Mouse (Mus musculus): ENCODE data around the gene Heyl.
"Not testable (repeated sequence)": the region's sequence is repeated elsewhere in the genome, so short reads cannot be mapped to it uniquely, and the experiment has no call there.

Gene Heyl

GRCm38 (mm10) chr4:123280117-123280516 is 46.8 kb downstream of the Heyl start:
- in situ Hi-C loops (cut with MboI; ENCODE audit: low pct_unique_long_range_greater_than_20kb in 1 of 2, low sequenced_read_pairs in 2 of 2, unreplicated experiment in 1 of 2): no loop called here

DNA sequence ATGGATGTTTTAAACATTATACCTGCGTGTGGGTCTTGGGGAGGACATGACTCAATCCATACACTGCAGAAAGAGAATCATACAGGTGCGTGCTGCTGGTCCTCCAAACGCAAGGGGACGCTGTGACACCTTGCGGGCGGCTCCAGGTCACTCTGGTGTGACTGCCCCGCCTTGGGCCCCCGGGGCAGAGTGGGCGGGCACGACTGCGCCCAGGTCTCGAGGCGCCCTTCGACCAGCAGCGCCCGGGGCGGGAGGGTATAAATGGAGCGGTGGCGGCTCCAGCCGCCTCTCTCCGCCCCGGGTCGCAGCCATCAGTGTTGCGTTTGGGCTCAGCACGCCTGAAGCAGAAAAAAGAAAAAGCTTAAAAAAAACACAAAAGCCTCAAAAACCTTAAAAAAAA is 49.1 kb downstream of the Heyl start:
- in situ Hi-C loops (cut with MboI; ENCODE audit: low pct_unique_long_range_greater_than_20kb in 1 of 2, low sequenced_read_pairs in 2 of 2, unreplicated experiment in 1 of 2): no loop called here

GRCm38 (mm10) chr4:123282915-123283674 is 49.7 kb downstream of the Heyl start:
- in situ Hi-C loops (cut with MboI; ENCODE audit: low pct_unique_long_range_greater_than_20kb in 1 of 2, low sequenced_read_pairs in 2 of 2, unreplicated experiment in 1 of 2): not testable (repeated sequence)

DNA sequence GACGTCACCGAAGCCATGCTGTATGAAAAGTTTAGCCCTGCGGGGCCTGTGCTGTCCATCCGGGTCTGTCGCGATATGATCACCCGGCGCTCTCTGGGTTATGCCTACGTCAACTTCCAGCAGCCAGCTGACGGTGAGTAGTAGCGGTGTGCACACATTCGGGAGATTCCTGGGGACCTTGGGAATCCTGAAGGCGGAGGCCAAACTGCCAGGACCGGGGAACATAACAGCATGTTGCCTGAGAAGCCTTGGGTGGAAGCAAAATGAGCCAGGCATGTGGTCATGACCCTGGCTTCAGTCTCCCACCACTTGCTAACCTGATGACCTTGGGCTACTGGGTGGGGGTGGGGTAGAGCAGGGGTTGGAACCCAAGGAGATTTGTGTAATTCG is 50.3 kb downstream of the Heyl start:
- in situ Hi-C loops (cut with MboI; ENCODE audit: low pct_unique_long_range_greater_than_20kb in 1 of 2, low sequenced_read_pairs in 2 of 2, unreplicated experiment in 1 of 2): not testable (repeated sequence)

DNA sequence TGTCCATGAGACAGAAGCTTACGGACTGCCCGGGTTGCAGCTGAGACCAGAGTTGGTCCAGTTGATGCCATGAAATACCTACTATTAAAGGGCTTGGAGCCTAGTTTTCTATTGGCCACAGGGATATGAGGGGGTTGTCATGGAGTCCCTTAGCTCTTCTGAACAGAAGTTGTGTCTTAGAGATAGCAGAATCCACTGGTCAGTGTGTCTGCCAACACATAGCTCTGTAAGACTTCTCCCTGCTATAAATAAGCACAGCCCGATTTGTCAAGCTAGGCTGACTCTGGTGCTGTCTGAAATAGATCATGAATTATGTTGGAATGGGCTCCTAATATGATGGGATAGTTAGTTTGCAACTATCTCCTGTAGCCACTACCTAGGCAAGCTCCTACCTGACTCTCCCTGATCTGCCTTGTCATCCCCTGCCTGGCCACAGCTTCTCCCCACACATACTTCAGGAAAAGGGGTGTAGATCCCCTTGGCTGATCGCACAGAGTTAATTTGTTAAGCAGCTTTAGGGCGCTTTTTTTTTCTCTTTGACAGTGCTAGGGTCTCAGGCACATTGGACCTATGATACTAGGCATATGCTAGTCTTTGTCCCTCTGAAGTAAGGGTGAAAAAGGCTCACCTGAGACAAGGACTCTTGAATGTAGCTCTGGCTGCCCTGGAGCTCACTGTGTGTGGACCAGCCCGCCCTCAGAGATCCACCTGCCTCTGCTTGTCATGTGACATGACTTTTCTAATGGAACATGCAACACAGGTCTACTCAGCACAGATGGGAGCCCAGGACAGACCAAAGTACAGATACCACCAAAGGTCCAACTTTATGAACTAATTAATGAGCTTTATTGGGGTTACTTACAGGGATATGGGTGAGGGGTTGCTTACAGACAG is 51.6 kb downstream of the Heyl start:
- in situ Hi-C loops (cut with MboI; ENCODE audit: low pct_unique_long_range_greater_than_20kb in 1 of 2, low sequenced_read_pairs in 2 of 2, unreplicated experiment in 1 of 2): no loop called here

DNA sequence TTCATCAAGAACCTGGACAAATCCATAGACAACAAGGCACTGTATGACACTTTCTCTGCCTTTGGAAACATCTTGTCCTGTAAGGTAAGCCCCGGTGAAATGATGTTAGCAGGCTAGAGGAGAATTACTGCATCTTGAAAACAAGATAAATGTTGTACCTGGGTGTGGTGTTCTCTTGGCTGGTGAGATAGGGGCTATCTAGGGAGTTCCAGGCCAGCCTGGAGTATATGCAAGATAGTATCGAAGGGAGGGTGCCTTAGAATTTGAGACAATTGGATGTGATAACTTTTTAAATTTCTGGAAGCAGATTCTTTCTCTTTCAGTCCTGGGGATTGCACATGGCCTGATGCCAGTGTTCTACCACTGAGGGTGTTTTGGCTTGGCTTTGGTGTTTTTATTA is 53.4 kb downstream of the Heyl start:
- in situ Hi-C loops (cut with MboI; ENCODE audit: low pct_unique_long_range_greater_than_20kb in 1 of 2, low sequenced_read_pairs in 2 of 2, unreplicated experiment in 1 of 2): no loop called here

- in situ Hi-C loops (cut with MboI; ENCODE audit: low pct_unique_long_range_greater_than_20kb in 1 of 2, low sequenced_read_pairs in 2 of 2, unreplicated experiment in 1 of 2): no loop called here
These were observed 55.7 kb downstream of the Heyl start for GRCm38 (mm10) chr4:123289038-123289437.

GRCm38 (mm10) chr4:123292390-123292789 is 59.0 kb downstream of the Heyl start:
- in situ Hi-C loops (cut with MboI; ENCODE audit: low pct_unique_long_range_greater_than_20kb in 1 of 2, low sequenced_read_pairs in 2 of 2, unreplicated experiment in 1 of 2): no loop called here

GRCm38 (mm10) chr4:123292989-123293388 is 59.6 kb downstream of the Heyl start:
- in situ Hi-C loops (cut with MboI; ENCODE audit: low pct_unique_long_range_greater_than_20kb in 1 of 2, low sequenced_read_pairs in 2 of 2, unreplicated experiment in 1 of 2): no loop called here

DNA sequence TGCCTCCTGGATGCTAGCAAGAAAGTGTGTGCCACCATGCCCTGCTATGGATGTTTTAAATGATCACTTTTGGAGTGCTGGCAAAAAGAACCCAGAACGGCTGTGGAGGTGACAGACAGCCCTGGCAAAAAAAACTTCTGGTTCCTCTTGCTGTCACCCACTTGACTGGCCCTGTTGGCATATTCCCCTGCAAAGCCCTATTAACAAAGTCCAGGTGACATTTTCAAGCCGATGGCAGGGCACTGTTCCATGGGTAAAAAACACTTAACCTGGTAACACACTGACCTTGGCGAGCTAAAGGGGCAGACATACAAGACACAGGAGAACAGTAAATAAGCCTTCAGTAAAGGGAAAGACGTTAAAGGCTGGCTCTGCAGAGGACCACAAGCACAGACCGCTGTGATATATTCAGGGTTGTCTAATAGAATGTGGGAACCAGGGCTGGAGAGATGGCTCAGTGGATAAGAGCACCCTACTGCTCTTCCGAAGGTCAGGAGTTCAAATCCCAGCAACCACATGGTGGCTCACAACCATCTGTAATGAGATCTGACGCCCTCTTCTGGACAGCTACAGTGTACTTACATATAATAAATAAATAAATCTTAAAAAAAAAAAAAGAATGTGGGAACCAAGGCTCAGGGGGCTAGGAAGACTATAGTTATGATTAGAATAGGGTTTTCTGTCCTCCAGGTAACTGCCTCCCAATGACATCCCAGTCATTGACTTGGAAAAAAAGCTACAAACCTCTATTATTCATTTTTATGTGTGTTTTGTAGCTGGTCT is 60.5 kb downstream of the Heyl start:
- in situ Hi-C loops (cut with MboI; ENCODE audit: low pct_unique_long_range_greater_than_20kb in 1 of 2, low sequenced_read_pairs in 2 of 2, unreplicated experiment in 1 of 2): no loop called here

GRCm38 (mm10) chr4:123295026-123295425 is 61.7 kb downstream of the Heyl start:
- in situ Hi-C loops (cut with MboI; ENCODE audit: low pct_unique_long_range_greater_than_20kb in 1 of 2, low sequenced_read_pairs in 2 of 2, unreplicated experiment in 1 of 2): not testable (repeated sequence)

GRCm38 (mm10) chr4:123295516-123296147 is 62.3 kb downstream of the Heyl start:
- in situ Hi-C loops (cut with MboI; ENCODE audit: low pct_unique_long_range_greater_than_20kb in 1 of 2, low sequenced_read_pairs in 2 of 2, unreplicated experiment in 1 of 2): no loop called here

DNA sequence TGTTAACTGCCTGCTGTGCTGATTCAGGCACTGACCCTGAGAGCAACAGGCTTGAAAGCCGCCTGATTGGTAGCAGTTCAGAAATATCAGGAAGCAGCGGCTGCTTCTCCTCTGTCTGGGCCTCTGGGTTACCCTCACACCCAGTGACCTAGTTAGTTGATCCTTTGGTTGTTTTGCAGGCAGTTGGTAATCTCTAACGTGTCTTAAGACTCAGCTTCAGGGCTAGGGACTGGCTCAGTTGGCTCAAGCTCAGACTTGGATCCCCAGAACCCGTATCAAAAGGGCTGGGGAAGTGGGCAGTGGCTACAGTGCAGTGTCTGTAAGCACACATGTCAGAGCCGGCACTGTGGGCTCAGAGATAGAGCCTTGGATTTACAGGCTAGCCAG is 62.8 kb downstream of the Heyl start:
- in situ Hi-C loops (cut with MboI; ENCODE audit: low pct_unique_long_range_greater_than_20kb in 1 of 2, low sequenced_read_pairs in 2 of 2, unreplicated experiment in 1 of 2): no loop called here

GRCm38 (mm10) chr4:123297195-123297960 is 64.0 kb downstream of the Heyl start:
- in situ Hi-C loops (cut with MboI; ENCODE audit: low pct_unique_long_range_greater_than_20kb in 1 of 2, low sequenced_read_pairs in 2 of 2, unreplicated experiment in 1 of 2): no loop called here

DNA sequence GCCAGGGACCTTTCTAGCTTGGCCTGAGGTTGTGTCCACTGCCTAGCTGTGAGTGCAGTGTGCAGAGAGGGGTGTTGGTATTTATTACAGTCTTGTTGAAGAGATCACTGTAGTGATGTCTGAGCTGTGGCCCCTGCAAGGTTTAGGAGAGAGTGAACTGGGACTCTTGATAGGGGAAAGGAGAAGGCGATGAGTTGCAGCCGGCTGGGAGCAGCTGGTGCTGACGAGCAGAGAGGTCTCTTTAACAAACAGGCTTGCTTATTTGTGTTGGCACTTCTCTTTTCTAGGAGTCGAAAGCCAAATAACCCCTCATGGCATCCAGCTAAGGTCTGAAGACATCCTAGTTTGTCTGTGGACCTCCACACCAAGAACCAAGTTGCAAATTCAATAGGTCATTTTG is 64.9 kb downstream of the Heyl start:
- in situ Hi-C loops (cut with MboI; ENCODE audit: low pct_unique_long_range_greater_than_20kb in 1 of 2, low sequenced_read_pairs in 2 of 2, unreplicated experiment in 1 of 2): no loop called here

- in situ Hi-C loops (cut with MboI; ENCODE audit: low pct_unique_long_range_greater_than_20kb in 1 of 2, low sequenced_read_pairs in 2 of 2, unreplicated experiment in 1 of 2): no loop called here
These were observed 65.8 kb downstream of the Heyl start for GRCm38 (mm10) chr4:123298980-123299670.
